Mouse (Mus musculus): ENCODE measurements around the gene Creb3l1.

- no peak for TF ChIP-seq CTCF (IDR thresholded peaks at IDR 0.05; ENCODE audit: low read depth, low read length)
- no peak for TF ChIP-seq POLR2A (IDR thresholded peaks at IDR 0.05; ENCODE audit: borderline replicate concordance, low read depth, low read length)
These were observed 36.0 kb upstream of the Creb3l1 start for GRCm38 (mm10) chr2:92060291-92060690.

Data from bone marrow macrophage, adult 2 months (primary cell).